Mouse (Mus musculus): Measurements from ENCODE around the gene Clic6.
"Not testable (repeated sequence)": the region's sequence is repeated elsewhere in the genome, so short reads cannot be mapped to it uniquely, and the experiment has no call there.

Clic6 gene

DNA sequence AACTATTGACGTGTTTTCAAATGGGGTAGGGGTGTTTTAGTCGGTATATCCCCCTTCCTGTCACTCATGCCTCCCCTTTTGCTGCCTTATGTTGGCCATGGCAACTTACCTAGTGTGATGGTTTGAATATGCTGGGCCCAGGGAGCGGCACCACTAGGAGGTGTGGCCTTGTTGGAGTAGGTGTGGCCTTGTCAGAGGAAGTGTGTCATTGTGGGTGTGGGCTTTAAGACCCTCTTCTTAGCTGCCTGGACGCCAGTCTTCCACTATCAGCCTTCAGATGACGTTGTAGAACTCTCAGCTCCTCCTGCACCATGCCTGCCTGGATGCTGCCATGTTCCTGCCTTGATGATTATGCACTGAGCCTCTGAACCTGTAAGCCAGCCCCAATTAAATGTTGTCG is 14.8 kb upstream of the Clic6 start, which contains the start of gene Rcan1:
Gene Rcan1 (minus strand): TSS at position 162 of the 400 bp plus-strand sequence.
- no peak for DNase-seq (ENCODE audit: low spot score)

DNA sequence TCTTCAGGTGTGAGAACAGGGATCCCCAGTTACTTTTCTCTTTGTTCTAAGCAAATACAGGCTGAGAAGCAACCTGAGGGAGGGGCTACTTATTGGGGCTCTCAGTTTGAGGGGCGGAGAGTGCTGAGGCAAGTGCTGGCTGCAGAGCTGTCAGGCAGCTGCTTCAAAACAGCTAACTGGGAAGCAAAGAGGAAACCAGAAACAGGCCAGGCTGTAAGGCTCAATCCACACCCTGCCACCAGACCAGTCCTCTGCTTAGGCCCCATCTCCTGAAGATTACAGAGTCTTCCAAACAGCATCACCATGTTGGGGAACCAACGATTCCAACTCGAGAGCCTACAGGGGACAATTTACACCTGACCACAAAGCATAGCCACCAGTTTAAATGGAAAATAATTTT is 12.6 kb upstream of the Clic6 start:
- DNase-seq (ENCODE audit: low spot score) = no peak

DNA sequence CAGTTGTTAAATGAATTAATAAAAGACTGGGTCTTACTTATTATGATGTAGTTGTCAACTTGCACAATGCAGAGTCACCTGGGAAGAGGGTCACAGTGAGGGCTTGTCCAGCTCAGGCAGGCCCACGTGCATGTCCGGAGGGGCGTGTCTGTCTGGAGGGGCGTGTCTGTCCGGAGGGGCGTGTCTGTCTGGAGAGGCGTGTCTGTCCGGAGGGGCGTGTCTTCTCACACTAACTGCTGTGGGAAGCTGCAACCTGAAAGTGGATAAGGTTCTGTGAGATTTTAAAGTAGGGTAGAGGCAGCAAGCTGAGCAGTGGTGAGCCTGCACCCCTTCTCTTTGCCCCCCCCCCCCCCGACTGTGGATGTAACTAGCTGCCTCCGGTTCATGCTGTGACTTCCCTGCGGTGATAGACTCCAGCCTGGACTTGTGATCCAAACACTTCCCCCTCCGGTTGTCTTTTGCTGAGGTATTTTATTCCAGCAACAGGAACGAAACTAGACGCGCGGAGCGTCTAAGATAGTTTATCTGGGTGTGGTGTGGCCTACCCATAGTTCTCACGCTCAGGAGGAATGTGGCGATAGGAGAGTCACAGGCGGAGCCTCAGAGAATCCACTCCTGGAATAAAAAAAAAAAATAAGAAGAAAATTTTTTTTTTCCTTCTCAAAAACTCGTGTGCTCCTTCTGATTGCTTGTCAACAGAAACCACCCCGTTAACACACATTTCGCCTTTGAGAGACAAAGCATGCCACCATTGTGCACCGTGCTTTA is 10.3 kb upstream of the Clic6 start:
- DNase-seq (ENCODE audit: low spot score) = peak; percentile 46

DNA sequence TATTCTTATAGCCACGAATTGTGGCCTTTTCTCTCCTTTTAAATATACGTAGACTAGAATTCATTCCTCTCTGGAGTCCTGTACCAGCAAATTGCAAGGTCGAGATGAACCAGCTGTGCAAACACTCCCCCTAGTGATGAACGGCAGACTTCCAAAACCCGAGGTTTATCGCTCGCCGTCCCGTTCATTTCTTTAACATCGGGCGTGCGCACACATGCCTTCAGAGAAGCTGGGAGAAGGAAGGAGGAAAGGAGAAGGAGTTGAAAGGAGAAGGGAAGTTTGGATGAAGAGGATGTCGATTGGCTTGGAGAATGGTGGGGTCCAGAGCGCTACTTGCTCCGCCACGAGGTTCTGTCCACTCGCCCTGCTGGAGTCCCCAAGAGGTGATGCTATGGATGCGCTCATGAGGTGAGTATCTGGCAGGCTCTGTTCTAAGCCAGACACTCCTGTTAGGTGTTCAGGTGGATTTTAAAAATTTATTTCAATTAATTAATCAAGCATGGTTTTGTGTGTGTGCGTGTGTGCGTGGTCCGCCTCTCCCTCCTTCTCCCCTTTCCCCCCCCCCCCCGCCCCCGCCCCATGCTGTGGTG is 6.9 kb upstream of the Clic6 start:
- no peak for DNase-seq (ENCODE audit: low spot score)

DNA sequence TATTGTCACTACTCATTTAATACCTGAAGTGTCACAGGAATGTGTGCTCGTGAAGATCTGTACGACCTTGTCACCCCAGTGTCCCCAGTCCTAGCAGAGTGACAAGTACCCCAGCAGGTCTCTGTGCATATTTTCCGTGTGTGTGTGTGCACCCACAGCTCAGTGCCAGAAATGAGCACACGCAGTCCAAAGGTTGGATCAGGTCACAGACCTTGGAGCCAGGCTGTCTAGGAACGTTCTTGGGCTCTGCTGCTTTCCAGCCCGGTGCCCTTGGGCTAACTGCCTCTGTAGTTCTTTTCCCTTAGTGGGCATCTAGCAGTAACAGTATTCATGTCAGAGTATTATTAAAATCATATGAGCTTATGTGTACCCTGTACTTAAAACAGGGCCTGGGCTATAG is 1.6 kb downstream of the Clic6 start:
- no peak for DNase-seq (ENCODE audit: low spot score)

DNA sequence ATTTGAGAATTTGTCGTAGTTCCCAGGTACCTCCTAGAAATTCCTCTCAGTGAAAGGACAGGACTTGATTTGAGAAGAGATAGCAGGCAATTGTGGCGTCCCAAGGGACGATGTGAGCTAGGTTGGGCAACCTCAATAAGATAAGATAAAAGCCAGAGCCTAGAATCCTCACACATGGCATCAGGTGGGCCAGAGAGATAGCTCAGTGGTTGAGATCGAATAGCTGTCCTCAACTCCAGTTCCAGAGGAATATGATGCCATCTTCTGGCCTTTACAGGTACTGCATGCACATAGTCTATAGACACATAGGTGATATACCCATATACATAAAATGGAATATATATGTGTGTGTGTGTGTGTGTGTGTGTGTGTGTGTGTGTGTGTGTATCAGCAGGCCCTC is 2.0 kb downstream of the Clic6 start:
- DNase-seq (ENCODE audit: low spot score) = no peak

DNA sequence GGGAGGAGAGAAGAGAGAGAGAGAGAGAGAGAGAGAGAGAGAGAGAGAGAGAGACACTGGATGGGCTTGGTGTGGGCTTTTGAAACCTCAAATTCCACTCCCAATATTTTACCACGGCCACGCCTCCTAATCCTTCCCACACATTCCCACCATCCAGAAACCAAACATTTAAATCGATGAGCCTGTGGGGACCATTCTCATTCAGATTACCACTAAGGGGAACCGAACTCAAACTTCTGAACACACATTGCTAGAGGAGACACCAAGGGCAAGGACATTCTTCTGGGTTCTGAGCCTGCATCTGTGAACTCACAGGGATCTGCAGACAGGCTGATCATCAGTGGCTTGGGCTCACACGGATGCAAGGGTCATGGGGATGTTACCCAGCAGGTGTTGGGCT is 2.9 kb downstream of the Clic6 start:
- no peak for DNase-seq (ENCODE audit: low spot score)

DNA sequence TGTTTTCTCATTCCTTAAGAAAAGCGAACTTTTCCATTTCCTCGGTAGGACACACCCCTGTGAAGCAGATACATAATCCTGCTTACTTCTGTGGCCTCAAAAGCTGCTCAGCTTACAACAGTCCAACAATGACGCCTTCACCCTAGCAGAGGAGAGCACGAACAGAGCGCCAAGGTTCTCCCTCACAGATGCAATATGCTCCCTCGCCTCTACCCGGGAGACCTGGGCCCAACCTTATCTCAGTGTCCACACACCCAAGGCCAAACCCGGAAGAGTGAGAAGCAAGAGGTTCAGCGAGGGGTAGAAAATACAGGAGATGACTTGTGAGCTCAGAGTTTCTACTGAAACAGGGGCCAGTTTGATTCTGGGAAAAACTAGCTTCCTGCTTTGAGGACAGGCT is 3.8 kb downstream of the Clic6 start:
- DNase-seq (ENCODE audit: low spot score) = no peak

DNA sequence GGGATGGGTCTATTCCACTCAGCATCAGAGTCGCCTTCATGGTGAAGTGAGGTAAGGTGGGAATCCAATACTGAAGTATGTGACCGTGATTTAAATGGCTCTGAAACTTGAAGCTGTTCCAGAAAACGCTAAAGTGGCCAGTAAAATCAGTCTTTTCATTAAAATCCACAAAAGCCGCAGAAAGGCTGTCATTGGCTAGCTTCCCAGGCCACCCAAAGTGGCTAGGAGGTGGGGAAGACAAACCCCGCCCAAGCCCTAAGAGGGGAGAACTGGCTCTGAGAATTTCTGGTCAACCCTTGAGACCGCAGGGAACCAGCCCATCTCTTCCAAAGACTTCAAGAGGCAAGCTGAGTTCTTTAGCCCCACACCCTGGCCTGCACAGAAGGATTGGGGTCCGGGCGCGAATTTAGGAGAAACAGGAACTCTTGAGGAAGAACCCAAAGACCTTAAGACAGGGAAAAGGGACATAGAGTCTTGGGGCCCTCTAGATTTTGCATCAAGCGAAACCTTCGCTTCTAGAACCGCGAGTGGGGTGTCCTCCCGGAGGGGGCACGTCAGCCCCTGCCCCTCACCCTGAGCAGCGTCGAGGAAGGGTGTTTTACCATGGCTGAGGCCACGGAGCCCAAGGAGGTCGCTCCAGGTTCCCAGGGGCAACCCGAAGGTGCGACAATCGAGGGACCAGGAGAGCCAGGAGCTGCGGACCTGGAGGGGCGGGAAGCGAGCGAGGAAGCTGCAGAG is 12.5 kb downstream of the Clic6 start:
- no peak for DNase-seq (ENCODE audit: low spot score)

DNA sequence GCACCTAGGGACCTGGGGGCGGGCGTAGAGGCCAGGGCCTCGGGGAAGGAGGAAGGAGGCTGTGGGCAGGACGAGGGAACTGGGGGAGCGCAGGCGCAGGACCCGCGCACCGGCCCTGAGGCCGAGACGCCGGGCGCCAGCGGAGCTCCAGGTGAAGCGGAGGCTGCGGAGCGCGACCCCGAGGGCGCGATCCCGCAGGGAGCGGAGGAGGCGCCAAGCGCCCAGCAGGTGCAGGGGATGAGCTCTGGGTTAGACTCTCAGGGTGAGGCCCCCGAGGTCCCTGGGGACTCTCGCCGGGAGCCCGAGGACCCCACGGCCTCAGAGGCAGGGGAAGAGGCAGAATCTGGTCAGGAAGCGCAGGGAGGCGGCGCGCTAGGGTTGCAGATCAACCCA is 13.0 kb downstream of the Clic6 start:
- DNase-seq (ENCODE audit: low spot score) = no peak

DNA sequence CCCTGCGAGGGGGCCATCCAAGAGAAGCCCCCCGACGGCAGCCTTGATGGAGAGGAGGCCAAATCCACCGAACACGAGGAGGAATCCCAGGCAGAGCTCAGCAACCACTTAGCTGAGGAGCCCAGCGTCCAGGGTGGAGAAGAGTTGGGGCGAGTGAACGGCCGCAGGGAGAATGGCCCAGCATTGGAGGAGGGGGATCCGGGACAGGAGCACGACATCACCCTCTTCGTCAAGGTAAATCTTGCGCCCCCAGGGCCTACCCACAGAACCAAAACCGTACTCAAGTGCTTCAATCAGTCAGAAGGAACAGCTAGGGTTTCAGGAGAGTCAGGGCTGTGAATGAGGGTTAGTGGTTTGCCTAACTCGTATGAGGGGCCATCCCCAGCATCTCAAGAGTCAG is 13.8 kb downstream of the Clic6 start:
- no peak for DNase-seq (ENCODE audit: low spot score)

DNA sequence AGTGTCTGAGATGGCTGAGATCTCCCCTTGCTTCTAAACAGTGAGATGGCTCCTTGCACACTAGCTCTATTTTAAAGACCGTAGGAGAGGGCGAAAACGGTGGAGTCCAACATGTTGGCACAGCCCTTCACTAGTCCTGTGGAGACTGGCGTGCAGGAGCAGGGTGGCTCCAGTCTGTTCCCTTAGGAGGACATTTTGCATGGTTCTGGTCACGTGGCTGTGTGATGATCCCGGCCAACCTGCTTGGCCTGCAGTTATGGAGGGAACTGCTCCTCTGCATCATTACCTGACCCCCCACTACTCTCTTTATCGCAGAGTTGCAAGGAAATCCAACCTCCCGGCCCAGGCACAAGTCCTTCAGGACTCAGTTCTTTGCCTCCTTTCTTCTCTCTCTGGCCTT is 15.0 kb downstream of the Clic6 start:
- DNase-seq (ENCODE audit: low spot score) = no peak

DNA sequence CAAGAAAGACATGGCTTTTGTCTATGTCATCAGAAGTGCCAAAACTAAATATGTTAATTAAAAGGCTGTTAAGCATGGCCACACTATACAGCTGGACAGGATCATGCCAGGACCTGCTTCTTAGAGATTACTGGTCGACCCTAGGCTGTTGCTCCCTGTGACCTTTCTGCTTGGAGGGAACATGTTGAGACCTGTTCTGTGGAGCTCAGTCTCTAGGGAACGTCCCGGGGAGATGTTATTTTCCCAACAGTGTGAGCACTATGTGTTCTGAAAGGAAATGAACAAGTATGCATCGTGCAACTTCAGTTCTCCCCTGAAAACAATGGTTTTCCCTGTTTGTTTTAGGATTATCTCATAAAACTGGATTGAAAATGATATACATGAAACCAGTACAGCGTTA is 17.6 kb downstream of the Clic6 start:
- no peak for DNase-seq (ENCODE audit: low spot score)

DNA sequence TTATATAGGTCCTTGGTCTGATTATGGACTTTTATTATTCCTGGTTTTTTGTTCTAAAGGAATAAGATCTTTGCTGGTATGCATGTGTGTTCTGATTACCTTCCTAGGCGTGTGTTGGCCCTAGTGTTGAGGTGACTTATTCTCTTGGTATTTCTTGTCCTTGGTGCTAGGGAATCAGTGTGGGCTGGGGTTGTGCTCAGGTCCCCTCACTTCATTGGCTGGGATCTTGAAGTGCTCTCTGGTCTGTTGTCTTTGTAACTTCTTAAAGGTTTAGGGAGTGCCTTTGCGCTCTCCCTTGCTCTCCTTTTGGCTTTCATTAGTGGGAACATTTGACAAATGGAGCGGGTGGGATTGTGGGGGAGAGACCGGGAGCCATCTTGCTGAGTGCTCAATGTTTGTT is 22.0 kb downstream of the Clic6 start:
- DNase-seq (ENCODE audit: low spot score) = no peak

DNA sequence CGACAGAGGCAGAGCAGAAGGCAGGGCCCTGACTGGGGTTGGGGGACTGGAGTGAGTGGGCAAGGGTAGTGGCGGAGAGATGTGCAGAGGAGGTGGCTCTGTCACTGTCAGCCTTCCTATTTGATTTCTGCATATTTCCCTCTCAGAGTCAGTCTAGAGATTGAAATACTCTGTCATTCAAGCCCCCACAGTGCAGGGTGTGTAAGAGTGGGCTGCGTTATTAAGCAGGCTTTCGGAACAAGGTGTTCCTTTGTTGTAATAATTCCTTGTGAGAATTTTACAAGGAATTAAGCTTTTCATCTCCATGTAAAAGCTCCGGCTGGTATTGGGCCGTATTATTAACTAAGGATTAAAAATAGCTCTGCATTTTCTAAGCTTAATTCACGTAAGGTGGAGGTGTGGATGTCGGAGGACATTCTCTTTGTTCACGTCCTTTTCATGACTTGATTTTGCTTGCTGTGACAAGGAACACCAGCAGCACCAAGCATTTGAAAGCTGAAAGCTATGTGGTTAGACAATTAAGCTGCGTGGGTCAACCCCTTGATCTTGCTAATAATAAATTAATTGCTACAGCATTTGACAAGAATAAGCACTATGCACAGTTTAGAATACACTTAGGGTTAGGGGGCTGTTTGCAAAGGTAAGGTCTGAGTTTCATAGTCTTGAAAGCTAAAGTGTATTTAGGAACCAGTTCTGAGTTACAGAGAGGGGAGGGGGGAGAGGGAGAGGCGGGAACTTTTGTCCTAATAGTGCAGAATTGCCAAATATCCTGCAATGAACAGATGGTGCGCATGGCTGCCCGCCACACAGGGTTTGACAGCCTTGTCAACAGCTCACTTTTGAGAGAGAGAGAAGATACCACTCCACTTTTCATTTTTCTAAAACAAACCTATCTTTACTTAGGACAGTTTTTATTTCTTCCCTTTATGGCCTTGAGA is 25.6 kb downstream of the Clic6 start:
- no peak for DNase-seq (ENCODE audit: low spot score)

DNA sequence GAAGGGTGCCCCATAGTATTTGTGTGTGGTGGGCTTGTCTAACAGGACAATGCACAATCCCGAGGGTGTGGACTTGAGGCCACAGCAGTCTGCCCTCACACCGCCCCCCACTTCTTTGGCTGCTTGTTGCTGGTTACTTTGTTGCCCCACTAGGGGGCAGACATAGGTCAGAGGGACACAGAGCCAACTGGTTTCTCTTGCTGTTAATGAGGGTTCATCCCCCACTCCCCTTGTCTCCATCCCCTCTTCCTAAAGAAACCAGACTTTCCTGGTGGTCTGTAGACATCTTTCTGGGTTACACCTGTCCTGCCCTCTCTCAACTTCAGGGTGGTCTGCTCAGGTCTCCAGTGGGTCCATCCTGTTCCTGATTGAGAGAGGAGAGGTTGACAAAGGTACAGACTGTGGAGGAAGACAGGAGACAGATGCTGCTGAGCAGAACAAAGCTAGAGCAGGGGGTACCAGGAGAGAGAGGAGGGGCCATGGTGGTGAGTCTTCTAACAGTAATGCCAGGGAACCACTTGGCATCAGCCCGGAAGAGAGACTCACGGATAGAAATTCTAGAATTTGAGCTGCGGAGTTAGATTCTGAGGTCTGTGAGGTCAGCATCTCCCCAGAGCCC is 26.3 kb downstream of the Clic6 start:
- no peak for DNase-seq (ENCODE audit: low spot score)

DNA sequence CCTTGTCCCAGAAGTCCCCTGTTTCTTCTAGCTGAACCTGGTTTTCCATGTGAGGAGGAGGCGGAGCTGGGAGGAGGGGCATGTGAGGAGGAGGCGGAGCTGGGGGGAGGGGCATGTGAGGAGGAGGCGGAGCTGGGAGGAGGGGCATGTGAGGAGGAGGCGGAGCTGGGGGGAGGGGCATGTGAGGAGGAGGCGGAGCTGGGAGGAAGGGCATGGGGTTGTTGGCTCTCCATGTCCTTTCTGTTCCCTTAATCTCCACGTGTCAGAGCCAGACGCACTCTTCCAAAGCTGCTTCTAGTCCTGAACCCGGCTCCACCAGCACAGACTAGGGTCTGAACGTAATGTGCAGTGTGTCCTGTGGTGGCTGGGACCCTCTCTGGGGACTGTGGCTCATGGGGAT is 29.4 kb downstream of the Clic6 start:
- DNase-seq (ENCODE audit: low spot score) = not testable (repeated sequence)

DNA sequence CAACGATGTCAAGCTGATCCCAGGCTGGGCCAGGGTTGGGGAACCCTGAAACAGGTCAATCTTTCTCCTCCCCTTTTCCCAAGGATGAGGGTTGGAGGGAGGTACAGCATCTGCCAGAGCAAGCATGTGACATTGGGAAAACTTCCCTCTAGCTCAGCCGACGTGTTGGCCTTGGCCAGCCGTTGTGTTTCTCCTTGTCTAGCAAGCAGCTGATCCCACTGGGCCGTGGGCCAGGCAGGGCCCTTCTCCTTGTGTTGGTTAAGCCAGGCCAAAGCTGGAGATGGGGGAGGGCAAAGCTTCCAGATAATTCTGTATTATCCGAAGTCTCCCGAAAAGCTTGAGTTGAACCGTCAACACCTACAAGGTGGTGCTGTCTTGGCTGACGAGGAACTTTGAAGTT is 30.6 kb downstream of the Clic6 start:
- DNase-seq (ENCODE audit: low spot score) = no peak

DNA sequence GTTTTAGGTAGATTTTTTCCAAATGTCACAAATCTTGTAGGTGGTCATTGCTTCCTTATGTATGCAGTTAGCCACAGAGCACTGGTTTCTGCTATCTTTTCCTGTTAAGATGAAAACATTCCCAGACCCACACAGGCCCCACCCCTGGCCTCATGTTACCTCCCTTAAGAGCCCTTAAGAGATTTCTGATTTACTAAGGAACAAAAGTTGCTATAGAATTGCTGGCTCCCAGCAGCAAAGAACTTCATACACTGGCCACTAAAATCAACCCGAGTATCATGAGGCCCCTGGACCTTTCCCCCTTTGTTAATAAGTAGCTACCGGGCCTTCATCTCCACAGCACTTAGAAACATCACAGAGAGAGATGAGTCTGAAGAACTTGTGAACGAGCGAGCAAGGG is 33.2 kb downstream of the Clic6 start:
- no peak for DNase-seq (ENCODE audit: low spot score)

DNA sequence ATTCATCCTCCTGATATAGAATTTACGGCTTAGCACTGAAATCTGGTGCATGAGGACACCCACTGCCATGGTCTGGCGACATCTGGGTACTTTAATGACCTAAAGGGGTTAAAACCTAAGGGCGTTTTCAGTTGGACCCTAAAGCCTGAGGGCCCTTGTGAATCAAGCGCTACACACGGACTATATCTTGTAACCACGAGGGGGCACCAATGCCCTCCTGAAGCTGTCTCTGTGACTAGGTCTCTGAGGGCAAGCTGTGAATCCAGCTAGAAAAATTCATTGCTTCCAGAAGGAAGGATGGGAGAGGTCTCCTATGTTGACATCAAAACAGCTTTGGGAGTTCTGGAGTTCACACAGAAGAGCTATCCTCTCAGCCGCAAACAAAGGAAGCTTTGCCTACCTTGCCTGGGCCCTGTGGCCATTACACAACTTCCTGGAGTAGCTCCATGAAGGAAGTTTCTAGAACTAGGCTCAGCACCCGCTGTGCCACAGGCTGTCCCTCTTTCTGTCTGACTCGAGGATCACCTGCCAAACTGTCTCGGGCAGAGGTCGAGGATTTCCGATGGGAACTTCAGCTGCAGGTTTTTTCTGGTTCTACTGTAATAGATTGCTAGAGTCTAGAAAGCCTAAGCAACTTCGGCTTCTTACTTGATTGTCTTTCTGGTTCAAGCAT is 34.4 kb downstream of the Clic6 start:
- DNase-seq (ENCODE audit: low spot score) = no peak

DNA sequence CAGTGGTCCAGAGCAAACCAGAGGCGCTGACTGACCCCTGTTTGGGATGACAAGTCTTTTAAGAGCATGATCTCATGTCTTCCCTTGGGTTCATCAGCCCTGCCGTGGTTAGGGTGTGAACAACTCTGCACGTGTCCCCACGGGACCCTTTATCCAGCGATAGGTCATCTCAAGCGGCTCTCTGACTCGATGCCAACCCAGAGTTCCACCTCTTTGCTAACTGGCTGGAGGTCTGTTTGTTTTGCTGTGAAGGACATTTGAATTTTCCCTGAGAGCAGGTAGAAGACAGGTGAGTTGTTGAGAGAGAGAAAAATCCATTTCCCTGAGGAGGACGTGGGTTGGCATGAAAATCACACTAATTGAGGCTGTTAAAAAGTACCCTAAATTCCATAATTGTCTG is 37.8 kb downstream of the Clic6 start:
- no peak for DNase-seq (ENCODE audit: low spot score)
